Mouse (Mus musculus): ENCODE measurements around the gene Gemin7.

GRCm38 (mm10) chr7:19572926-19573775 is 4.2 kb downstream of the Gemin7 start:
- TF ChIP-seq EP300 (IDR thresholded peaks at IDR 0.05; ENCODE audit: low read depth) (no peak), CTCF (IDR thresholded peaks at IDR 0.05; ENCODE audit: low read depth) (peak; percentile 39)

Data from liver, postnatal 0 days (tissue).